Mouse (Mus musculus) forebrain, embryonic 14.5 days (tissue): ENCODE data around the gene Nfkb1. TPM values are rescaled to one million over a fixed set of nuclear protein-coding genes. Genes with fewer than 3 reads are reported as not detected.
A peak's percentile ranks its signal among the peaks of the same experiment; 100 is the strongest.

Source experiments
- ATAC-seq: fragments of 200-750 bp; cut with Nextera tagmentation; 2 replicates; pipeline ENCODE4 v1.8.0; 2017; ENCODE audit warnings: mild to moderate bottlenecking, moderate library complexity
- DNase-seq: peaks from one replicate; pipeline ENCODE4 v3.0.0-alpha.2; 2015; ENCODE audit warnings: low spot score
- H3K27ac ChIP-seq: fragments of 300-500 bp; sonication (generic); 2 replicates; pipeline ENCODE4 v1.5.1; 2014; ENCODE audit warnings: low read depth, mild to moderate bottlenecking, control low read depth, low read length, moderate library complexity
- H3K27me3 ChIP-seq: fragments of 300-500 bp; sonication (generic); replicated peaks from 2 replicates; pipeline ENCODE4 v1.6.1; 2014; ENCODE audit warnings: low read length, control low read depth, mixed read lengths; ENCODE audit not compliant: control insufficient read depth, insufficient read depth
- H3K36me3 ChIP-seq: fragments of 300-500 bp; sonication (generic); 2 replicates; pipeline ENCODE4 v1.6.1; 2014; ENCODE audit warnings: low read length, control low read depth; ENCODE audit not compliant: control insufficient read depth, insufficient read depth
- H3K4me1 ChIP-seq: fragments of 300-500 bp; sonication (generic); 2 replicates; pipeline ENCODE4 v1.6.1; 2014; ENCODE audit warnings: antibody characterized with exemption, low read length, control low read depth; ENCODE audit not compliant: control insufficient read depth, insufficient read depth
- H3K4me2 ChIP-seq: fragments of 300-500 bp; sonication (generic); 2 replicates; pipeline ENCODE4 v1.6.1; 2014; ENCODE audit warnings: mild to moderate bottlenecking, control low read depth, low read length
- H3K4me3 ChIP-seq: fragments of 300-500 bp; sonication (generic); 2 replicates; pipeline ENCODE4 v1.5.1; 2014; ENCODE audit warnings: low read depth, low read length, control low read depth
- H3K9ac ChIP-seq: fragments of 300-500 bp; sonication (generic); 2 replicates; pipeline ENCODE4 v1.6.1; 2014; ENCODE audit warnings: mild to moderate bottlenecking, low read length, control low read depth, moderate library complexity
- H3K9me3 ChIP-seq: fragments of 300-500 bp; sonication (generic); replicated peaks from 2 replicates; pipeline ENCODE4 v1.6.1; 2016; ENCODE audit warnings: low read length, control low read depth, mixed read lengths; ENCODE audit not compliant: control insufficient read depth
- WGBS: fragments of 180-500 bp; shearing (Covaris S2); extraction: QIAGEN DNeasy Blood & Tissue Kit; methylation state at CpG from one replicate; pipeline ENCODE4 v1.1.7; 2014; 5-methylcytosine and 5-hydroxymethylcytosine counted together
- polyA plus RNA-seq: library from polyadenylated mRNA; unstranded; fragments of >200 nt; fragmentation: Nextera tagmentation; extraction: Ambion mirVana; gene quantifications from 2 replicates; pipeline ENCODE4 v1.2.1, GENCODE M21; 2014

The Nfkb1 gene
- polyA plus RNA-seq, 1 experiment from 2014 or later: 7.2 TPM

DNA sequence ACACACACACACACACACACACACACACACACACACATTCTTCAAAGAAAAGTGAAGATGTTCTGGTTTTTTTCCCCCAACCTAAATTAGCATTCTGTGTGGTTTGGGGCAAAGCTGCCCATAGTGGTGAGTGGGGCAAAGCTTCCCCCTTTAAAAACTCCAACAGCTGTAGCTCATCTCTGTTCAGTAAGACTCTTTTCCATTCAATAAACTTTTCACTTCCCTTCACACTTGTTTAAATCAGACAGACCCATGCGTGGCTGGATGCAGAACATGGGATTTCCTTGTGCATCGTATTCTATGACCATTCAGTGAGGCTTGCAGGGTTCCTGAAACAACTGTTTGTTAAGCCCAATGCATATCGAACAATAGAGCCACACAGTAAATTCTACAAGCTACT is 77.0 kb downstream of the Nfkb1 start:
- Histone ChIP-seq H3K9me3 (no peaks in the 10 kb centered on the region), H3K27ac (no peak overlapping the region), H3K27me3 (no peaks in the 10 kb centered on the region), H3K9ac (no peak overlapping the region), H3K4me3 (no peak overlapping the region), H3K36me3 (peaks cover 39% of the 10 kb centered on the region), H3K4me1 (no peaks in the 10 kb centered on the region), H3K4me2 (no peak overlapping the region)
- DNase-seq (no peak), ATAC-seq (no peak)
- WGBS: 80% methylated on average over 3 of the region's 3 CpGs

DNA sequence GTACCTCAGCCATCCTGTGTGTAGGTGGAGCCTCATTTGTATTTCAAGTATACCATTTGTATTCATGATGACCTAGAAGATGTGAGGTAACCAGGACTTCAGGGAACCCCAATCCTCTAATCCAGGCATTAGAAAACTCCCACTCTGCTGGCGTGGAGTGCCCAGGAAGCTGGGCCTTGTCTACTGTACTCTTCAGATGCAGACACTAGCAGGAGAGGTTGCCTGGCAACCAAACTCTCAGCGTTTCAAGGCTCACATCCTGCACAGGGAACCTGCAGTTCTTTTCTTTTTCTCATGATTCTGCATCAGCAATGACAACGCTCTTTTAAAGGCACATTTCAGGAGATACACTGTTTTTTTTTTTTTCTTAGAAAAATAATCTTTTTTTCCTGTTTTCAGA is 81.1 kb downstream of the Nfkb1 start:
- H3K9me3 ChIP-seq: no peaks in the 10 kb centered on the region
- no peak overlapping the region for H3K4me2 ChIP-seq
- DNase-seq: peak; percentile 72
- H3K36me3 ChIP-seq: peaks cover 25% of the 10 kb centered on the region
- no peak overlapping the region for H3K27ac ChIP-seq
- H3K9ac ChIP-seq: no peak overlapping the region
- no peak overlapping the region for H3K4me3 ChIP-seq
- no peaks in the 10 kb centered on the region for H3K4me1 ChIP-seq
- H3K27me3 ChIP-seq: no peaks in the 10 kb centered on the region
- ATAC-seq: peak; percentile 78
- 42% methylated on average over 3 of the region's 3 CpGs for WGBS

DNA sequence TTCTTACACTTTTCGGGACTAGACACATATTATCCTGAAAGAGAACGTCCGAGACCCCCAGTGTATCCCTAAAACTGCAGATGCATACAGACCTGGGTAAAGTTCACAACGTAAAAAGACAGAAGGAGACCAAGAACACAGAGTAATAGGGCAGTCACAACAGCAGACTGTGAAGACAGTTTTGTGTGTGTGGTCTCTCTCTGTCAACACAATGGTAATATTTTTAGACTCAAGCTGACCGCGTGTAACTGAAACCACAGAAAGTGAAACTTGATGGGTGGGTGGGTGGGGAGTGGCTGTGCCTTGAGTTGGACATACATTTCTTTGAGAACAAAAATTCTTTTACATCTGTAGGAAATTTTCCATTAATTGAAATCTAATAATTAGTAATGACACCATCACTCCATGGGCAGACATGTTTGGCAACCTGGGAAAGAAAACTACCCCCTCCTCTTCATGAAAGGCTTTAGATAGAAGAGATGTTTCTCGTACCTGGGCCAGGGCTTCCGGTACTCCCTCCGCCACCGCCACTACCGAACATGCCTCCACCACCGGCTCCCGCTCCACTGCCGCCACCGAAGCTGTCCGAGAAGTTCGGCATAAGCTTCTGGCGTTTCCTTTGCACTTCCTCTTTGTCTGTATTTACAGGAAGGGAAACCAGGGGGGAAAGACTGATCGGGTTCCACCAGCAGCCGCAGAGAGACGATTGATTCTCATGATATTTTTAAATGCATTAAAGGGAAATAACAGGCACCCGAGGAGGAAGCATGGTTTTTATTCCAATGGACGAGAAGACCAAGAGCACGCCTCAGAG is 83.5 kb downstream of the Nfkb1 start:
- ATAC-seq (no peak), DNase-seq (no peak)
- Histone ChIP-seq H3K9me3 (no peaks in the 10 kb centered on the region), H3K4me3 (no peak overlapping the region), H3K36me3 (peaks cover 18% of the 10 kb centered on the region; the same call in 1 of the 2 replicates), H3K27me3 (no peaks in the 10 kb centered on the region), H3K4me2 (no peak overlapping the region), H3K4me1 (no peaks in the 10 kb centered on the region), H3K9ac (no peak overlapping the region), H3K27ac (no peak overlapping the region)
- WGBS: 94% methylated on average over 24 of the region's 24 CpGs

DNA sequence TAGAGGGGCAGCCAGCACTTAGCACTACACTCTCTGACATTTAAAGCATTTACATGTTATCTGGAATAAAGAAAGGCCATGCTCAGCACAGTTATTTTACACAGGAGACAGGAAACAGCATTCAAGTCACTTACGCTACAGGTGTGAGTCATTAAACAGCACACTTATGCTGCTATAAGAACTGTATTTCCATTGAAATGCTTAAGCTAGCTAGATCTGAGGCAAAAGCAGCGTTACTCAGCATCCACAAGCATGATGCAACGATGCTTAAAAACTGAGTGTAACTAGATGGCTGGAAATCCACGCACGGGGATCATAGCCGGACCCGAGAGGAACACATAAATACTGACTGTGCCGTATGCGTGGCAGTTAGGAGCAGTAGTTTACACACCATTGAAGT is 84.3 kb downstream of the Nfkb1 start:
- Histone ChIP-seq H3K27ac (no peak overlapping the region), H3K9me3 (no peaks in the 10 kb centered on the region), H3K4me2 (no peak overlapping the region), H3K4me3 (no peak overlapping the region), H3K36me3 (peaks cover 18% of the 10 kb centered on the region; the same call in 1 of the 2 replicates), H3K27me3 (no peaks in the 10 kb centered on the region), H3K9ac (no peak overlapping the region), H3K4me1 (no peaks in the 10 kb centered on the region)
- WGBS: 95% methylated on average over 9 of the region's 9 CpGs
- ATAC-seq (no peak), DNase-seq (no peak)

DNA sequence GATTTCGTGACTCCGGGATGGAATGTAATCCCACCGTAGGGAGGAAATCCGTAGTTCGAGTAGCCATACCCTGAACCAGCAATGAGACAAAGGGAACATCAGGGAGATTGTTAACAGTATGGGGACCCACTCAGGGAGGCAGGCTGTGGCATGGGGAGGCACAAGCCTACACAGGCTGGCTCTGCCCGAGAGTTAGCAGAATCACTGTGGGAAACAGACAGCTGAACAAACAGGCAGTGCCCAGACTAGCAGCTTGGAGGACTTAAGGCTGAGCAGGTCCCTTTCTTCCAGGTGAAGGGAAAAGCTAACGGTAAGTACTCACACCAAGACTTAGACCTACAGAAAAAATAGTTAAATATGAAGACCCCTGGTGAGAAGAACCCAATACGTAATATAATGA is 84.8 kb downstream of the Nfkb1 start:
- no peak overlapping the region for H3K4me2 ChIP-seq
- DNase-seq (no peak), ATAC-seq (no peak)
- H3K9ac ChIP-seq: no peak overlapping the region
- H3K4me3 ChIP-seq: no peak overlapping the region
- H3K4me1 ChIP-seq: no peaks in the 10 kb centered on the region
- no peak overlapping the region for H3K27ac ChIP-seq
- H3K27me3 ChIP-seq: no peaks in the 10 kb centered on the region
- H3K36me3 ChIP-seq: peaks cover 19% of the 10 kb centered on the region; the same call in 1 of the 2 replicates
- WGBS: 93% methylated on average over 8 of the region's 8 CpGs
- H3K9me3 ChIP-seq: no peaks in the 10 kb centered on the region

DNA sequence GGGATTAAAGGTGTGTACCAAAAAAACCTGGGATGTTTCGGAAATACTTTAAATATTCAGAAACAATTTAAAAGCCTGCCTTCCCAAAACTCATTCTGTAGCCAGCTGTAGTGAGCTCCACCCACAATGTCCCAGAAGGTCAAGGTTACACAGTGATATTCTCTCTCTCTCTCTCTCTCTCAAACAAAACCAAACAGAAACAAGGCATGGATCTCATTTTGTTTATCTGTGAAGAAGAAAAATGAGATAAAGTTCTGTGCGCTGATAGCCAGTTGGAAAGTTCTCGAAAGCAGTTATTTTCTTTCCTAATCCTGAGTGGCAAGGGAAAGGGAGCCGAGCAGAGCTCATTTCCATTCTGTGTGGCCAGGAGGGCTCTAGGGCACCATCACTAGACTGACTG is 85.9 kb downstream of the Nfkb1 start:
- no peak overlapping the region for H3K4me2 ChIP-seq
- H3K4me3 ChIP-seq: no peak overlapping the region
- H3K36me3 ChIP-seq: peaks cover 25% of the 10 kb centered on the region; the same call in 1 of the 2 replicates
- no peaks in the 10 kb centered on the region for H3K27me3 ChIP-seq
- DNase-seq (no peak), ATAC-seq (no peak)
- no peaks in the 10 kb centered on the region for H3K4me1 ChIP-seq
- H3K9ac ChIP-seq: no peak overlapping the region
- H3K27ac ChIP-seq: no peak overlapping the region
- H3K9me3 ChIP-seq: no peaks in the 10 kb centered on the region
- WGBS: 80% methylated on average over 4 of the region's 4 CpGs

DNA sequence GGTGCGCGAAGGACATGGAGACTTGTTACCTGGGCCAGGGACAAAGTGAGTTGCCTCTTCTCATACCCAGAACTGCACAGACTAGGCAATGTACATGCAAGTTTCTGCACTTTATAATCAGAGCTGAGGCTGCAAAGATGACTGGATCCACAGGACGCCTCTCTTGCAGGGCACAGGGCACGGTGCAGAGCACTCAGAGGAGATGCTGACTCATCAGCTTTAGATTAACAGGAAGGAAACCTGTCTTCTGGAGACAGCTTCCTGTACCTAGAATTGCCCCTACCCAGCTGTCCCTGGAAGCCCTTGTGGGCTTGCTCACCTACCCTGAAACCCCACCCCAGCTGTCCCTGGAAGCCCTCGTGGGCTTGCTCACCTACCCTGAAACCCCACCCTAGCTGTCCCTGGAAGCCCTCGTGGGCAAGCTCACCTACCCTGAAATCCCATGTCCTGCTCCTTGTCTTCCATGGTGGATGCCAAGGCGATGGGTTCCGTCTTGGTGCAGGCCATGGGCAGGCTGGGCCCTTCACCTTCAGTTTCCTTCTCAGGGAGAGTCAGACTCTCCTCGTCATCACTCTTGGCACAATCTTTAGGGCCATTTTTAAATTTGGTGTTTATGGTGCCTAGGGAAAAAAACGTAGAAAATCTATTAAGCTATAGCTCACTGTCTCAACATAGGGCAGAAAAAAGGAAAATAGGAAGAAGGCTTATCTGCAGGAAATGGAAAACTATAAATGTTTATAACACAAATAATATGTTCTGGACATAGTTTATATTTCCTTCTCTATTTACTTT is 86.5 kb downstream of the Nfkb1 start:
- no peaks in the 10 kb centered on the region for H3K27me3 ChIP-seq
- H3K36me3 ChIP-seq: peaks cover 25% of the 10 kb centered on the region; the same call in 1 of the 2 replicates
- H3K27ac ChIP-seq: no peak overlapping the region
- H3K9ac ChIP-seq: no peak overlapping the region
- ATAC-seq (no peak), DNase-seq (no peak)
- H3K9me3 ChIP-seq: no peaks in the 10 kb centered on the region
- no peak overlapping the region for H3K4me2 ChIP-seq
- no peak overlapping the region for H3K4me3 ChIP-seq
- 93% methylated on average over 10 of the region's 10 CpGs for WGBS
- H3K4me1 ChIP-seq: no peaks in the 10 kb centered on the region

DNA sequence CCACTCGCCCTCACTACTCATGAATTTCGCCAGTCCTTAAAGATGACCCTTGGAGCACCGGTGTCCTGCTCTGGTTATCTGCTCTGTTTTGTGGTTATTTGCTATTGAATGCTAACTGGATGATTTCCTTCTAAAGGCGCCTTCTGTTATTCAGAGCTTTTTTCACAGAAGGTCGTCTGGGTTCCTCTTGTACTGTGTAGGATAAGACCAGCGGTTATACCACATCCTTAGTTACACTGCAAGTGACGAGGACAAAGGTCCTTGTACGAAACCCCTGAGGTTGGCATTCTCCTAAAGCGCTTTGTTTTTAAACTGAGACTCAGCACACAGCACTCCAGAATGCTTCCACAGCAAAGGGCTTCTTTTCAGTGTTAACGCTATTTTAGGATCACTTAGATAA is 88.6 kb downstream of the Nfkb1 start:
- no peak overlapping the region for H3K4me2 ChIP-seq
- H3K27me3 ChIP-seq: no peaks in the 10 kb centered on the region
- H3K36me3 ChIP-seq: peaks cover 25% of the 10 kb centered on the region; the same call in 1 of the 2 replicates
- no peaks in the 10 kb centered on the region for H3K4me1 ChIP-seq
- ATAC-seq (no peak), DNase-seq (no peak)
- H3K27ac ChIP-seq: no peak overlapping the region
- 81% methylated on average over 10 of the region's 10 CpGs for WGBS
- no peak overlapping the region for H3K4me3 ChIP-seq
- H3K9me3 ChIP-seq: no peaks in the 10 kb centered on the region
- H3K9ac ChIP-seq: no peak overlapping the region

DNA sequence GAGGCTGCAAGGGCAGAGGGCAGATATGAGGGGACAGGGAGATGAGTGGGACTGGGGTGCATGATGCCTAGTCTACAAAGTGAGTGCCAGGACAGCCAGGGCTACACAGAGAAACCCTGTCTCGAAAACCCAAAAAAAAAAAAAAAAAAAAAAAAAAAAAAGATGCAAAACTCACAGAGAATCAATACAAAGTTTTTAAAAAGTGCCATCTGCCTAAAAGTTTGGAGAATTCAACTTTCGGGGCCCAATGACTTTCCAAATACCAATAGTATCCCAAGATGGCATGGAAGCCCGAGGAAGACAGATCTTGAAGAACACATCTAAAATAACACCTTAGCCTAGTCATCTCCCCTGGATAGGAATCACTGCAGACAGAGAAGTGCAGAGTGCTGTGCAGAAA is 93.0 kb downstream of the Nfkb1 start:
- WGBS: 84% methylated on average over 3 of the region's 3 CpGs
- Histone ChIP-seq H3K4me2 (no peak overlapping the region), H3K27me3 (no peaks in the 10 kb centered on the region), H3K4me1 (no peaks in the 10 kb centered on the region), H3K4me3 (no peak overlapping the region), H3K27ac (no peak overlapping the region), H3K9ac (no peak overlapping the region), H3K9me3 (no peaks in the 10 kb centered on the region), H3K36me3 (peaks cover 24% of the 10 kb centered on the region; the same call in 1 of the 2 replicates)
- ATAC-seq: no peak
- no peak for DNase-seq
